Mouse (Mus musculus) forebrain, embryonic 13.5 days (tissue): ENCODE data around the gene Cdk6. TPM values are rescaled to one million over a fixed set of nuclear protein-coding genes. Genes with fewer than 3 reads are reported as not detected.

Source experiments
- ATAC-seq: fragments of 200-750 bp; cut with Nextera tagmentation; 2 replicates; pipeline ENCODE4 v1.8.0; 2017
- H3K27ac ChIP-seq: fragments of 300-500 bp; sonication (generic); 2 replicates; pipeline ENCODE4 v1.5.1; 2015; ENCODE audit warnings: inconsistent platforms, mild to moderate bottlenecking, moderate library complexity
- H3K27me3 ChIP-seq: fragments of 300-500 bp; sonication (generic); 2 replicates; pipeline ENCODE4 v1.6.1; 2015; ENCODE audit warnings: mild to moderate bottlenecking, inconsistent platforms
- H3K36me3 ChIP-seq: fragments of 300-500 bp; sonication (generic); 2 replicates; pipeline ENCODE4 v1.6.1; 2015; ENCODE audit warnings: mild to moderate bottlenecking, inconsistent platforms; ENCODE audit not compliant: poor library complexity, severe bottlenecking
- H3K4me1 ChIP-seq: fragments of 300-500 bp; sonication (generic); 2 replicates; pipeline ENCODE4 v1.6.1; 2015; ENCODE audit warnings: inconsistent platforms
- H3K4me2 ChIP-seq: fragments of 300-500 bp; sonication (generic); 2 replicates; pipeline ENCODE4 v1.6.1; 2015; ENCODE audit warnings: inconsistent platforms, mild to moderate bottlenecking, moderate library complexity
- H3K4me3 ChIP-seq: fragments of 300-500 bp; sonication (generic); 2 replicates; pipeline ENCODE4 v1.5.1; 2015; ENCODE audit warnings: mild to moderate bottlenecking, inconsistent platforms
- H3K9ac ChIP-seq: fragments of 300-500 bp; sonication (generic); 2 replicates; pipeline ENCODE4 v1.6.1; 2015; ENCODE audit warnings: mild to moderate bottlenecking, inconsistent platforms
- H3K9me3 ChIP-seq: fragments of 300-500 bp; sonication (generic); replicated peaks from 2 replicates; pipeline ENCODE4 v1.6.1; 2016; ENCODE audit warnings: inconsistent platforms
- WGBS: fragments of 180-500 bp; shearing (Covaris S2); methylation state at CpG from one replicate; pipeline ENCODE4 v1.1.7; 2015; 5-methylcytosine and 5-hydroxymethylcytosine counted together
- polyA plus RNA-seq: library from polyadenylated mRNA; unstranded; fragments of >200 nt; fragmentation: Nextera tagmentation; extraction: Ambion mirVana; gene quantifications from 2 replicates; pipeline ENCODE4 v1.2.1, GENCODE M21; 2015

The Cdk6 gene
- polyA plus RNA-seq, 1 experiment from 2014 or later, result 34.4 TPM

DNA sequence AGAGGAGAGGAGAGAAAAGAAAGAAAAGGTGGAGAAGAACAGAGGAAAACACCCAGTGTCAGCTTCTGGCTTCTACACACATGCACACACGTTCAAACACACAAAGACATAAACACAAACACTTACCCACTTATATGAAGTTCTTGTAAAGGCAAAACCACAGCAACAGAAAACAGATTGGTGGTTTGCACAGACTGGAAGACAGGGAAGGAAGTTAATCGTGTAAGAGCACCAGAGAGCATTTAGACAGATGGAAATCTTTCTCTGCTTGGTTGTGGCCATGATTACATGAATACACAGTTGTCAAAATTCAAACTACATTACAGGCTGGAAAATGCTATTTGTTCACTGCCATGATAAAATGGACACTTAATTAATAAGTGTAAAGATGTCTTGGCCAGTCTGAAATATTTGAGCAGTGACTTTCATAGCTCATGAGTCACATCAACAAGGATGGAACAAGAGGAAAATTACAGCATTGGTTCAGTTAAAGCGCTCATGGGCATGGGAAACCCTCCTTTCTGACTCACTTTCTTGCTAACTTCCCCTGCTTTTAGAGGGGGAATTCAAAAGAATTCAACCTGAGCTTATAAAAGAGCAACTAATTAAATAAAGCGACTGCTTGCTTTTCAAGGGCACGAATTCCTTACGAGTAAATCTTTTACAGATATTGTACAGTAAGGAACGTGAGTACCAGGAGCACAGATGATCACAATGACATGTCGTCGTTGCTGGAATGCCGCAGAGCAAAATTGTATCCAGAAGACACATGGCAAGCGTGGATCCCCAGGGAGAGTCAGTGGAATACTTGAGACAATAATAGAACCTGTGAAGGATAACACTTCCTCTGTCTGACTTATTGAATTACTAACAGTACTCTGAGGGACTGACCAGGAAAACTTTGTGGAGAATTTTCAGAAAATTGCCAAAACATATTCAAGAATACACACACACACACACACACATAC, 197.5 kb downstream of the Cdk6 start:
- H3K27ac ChIP-seq, result no peak overlapping the region
- no peaks in the 10 kb centered on the region for H3K9me3 ChIP-seq
- H3K9ac ChIP-seq, result no peak overlapping the region
- H3K4me1 ChIP-seq, result no peaks in the 10 kb centered on the region
- H3K4me2 ChIP-seq, result no peak overlapping the region
- ATAC-seq, result no peak
- 75% methylated on average over 11 of the region's 11 CpGs for WGBS
- no peak overlapping the region for H3K4me3 ChIP-seq
- no peaks in the 10 kb centered on the region for H3K27me3 ChIP-seq
- no peaks in the 10 kb centered on the region for H3K36me3 ChIP-seq

- ATAC-seq, result no peak
- 80% methylated on average over 6 of the region's 6 CpGs for WGBS
- H3K4me3 ChIP-seq, result no peak overlapping the region
Observed at GRCm38 (mm10) chr5:3541871-3542270, 200.6 kb downstream of the Cdk6 start.

DNA sequence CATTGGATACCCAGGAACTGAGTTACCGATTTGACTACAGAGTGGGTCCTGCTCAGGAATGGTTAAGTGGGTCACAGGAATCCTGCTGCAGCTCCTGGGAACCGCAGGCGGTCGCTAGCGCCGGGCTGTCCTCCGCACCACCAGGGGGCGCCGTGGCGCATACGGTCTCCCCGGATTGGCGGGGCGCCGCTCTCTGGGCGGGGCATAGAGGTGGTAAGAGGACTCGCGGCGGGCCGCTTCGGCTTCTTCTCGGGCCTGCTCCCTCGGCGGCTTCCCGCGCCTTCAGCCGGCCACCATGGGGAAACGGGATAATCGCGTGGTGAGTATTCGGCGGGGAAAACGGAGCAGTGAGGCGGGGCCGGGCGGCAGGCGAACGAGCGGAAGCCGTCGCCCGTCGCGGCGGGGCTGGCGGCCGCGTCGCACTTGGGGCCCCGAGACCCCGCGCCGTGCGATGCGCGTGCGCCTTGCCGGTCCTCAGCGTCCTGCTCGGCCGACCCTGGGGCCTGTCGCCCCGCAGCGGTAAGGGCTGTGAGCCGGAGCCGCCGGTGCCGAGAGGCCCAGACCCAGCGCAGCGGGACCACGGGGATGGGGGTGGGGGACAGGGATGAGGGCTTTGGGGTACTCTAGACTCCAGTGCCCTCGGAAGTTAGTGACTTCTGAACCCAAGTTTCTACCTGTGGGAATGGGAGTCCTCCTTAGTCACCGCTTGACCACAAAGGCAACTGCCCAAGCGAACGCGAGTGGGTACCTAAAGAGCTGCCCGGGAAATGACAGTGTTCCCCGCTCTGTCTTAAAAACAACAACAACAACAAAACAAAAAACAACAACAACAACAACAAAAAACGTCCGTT, 202.6 kb downstream of the Cdk6 start, which contains the start of gene Fam133b:
Gene Fam133b, plus strand, starts transcription at position 205 of the 851 bp plus-strand sequence.
- peaks cover 7% of the 10 kb centered on the region; the same call in 1 of the 2 replicates for H3K36me3 ChIP-seq
- peak within 1 kb of the TSS; percentile 75 for H3K4me2 ChIP-seq
- H3K27ac ChIP-seq, result peak within 1 kb of the TSS; percentile 83
- no peaks in the 10 kb centered on the region for H3K27me3 ChIP-seq
- peaks cover 15% of the 10 kb centered on the region for H3K4me1 ChIP-seq
- ATAC-seq, result peak; percentile 97
- under 1% methylated on average over 61 of the region's 80 CpGs for WGBS
- H3K9me3 ChIP-seq, result no peaks in the 10 kb centered on the region
- H3K4me3 ChIP-seq, result peak within 1 kb of the TSS; percentile 73
- peak within 1 kb of the TSS; percentile 80 for H3K9ac ChIP-seq

More at GRCm38 (mm10) chr5:3541871-3542270, 200.6 kb downstream of the Cdk6 start:
- Histone ChIP-seq H3K27me3 (no peaks in the 10 kb centered on the region), H3K4me1 (peaks cover 15% of the 10 kb centered on the region), H3K9ac (no peak overlapping the region), H3K9me3 (no peaks in the 10 kb centered on the region), H3K4me2 (no peak overlapping the region), H3K36me3 (0 out of 2 replicates have a peak, but pooled peaks cover 3% of the 10 kb centered on the region), H3K27ac (no peak overlapping the region)

GRCm38 (mm10) chr5:3544480-3544769, 203.1 kb downstream of the Cdk6 start:
- Histone ChIP-seq H3K4me3 (peak overlapping the region; percentile 73), H3K9me3 (no peaks in the 10 kb centered on the region), H3K36me3 (peaks cover 7% of the 10 kb centered on the region; the same call in 1 of the 2 replicates), H3K9ac (peak overlapping the region; percentile 80), H3K27ac (no peak overlapping the region), H3K4me1 (peaks cover 15% of the 10 kb centered on the region), H3K4me2 (peak overlapping the region; percentile 75), H3K27me3 (no peaks in the 10 kb centered on the region)
- 9% methylated on average over 7 of the region's 7 CpGs for WGBS
- ATAC-seq, result peak; percentile 31; the same call in 1 of the 2 replicates

GRCm38 (mm10) chr5:3546226-3546625, 204.9 kb downstream of the Cdk6 start:
- 92% methylated on average over 1 of the region's 1 CpGs for WGBS
- H3K9me3 ChIP-seq, result no peaks in the 10 kb centered on the region
- no peak overlapping the region for H3K4me2 ChIP-seq
- no peaks in the 10 kb centered on the region for H3K27me3 ChIP-seq
- no peak overlapping the region for H3K27ac ChIP-seq
- peaks cover 7% of the 10 kb centered on the region; the same call in 1 of the 2 replicates for H3K36me3 ChIP-seq
- H3K9ac ChIP-seq, result no peak overlapping the region
- H3K4me1 ChIP-seq, result peaks cover 15% of the 10 kb centered on the region
- ATAC-seq, result no peak
- no peak overlapping the region for H3K4me3 ChIP-seq

DNA sequence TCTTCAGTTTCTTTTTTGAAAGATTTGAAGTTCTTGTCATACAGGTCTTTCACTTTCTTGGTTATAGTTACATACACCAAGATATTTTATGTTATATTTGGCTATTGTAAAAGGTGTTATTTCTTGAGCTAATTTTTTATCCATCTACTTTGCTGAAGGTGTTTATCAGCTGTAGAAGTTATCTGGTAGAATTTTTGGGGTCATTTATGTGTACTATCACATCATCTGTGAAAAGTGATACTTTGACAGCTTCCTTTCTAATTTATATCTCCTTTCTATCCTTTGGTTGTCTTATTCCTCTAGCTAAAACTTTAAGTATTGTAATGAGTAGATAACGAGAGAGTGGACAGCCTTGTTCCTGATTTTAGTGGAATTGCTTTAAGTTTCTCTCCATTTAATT, 210.2 kb downstream of the Cdk6 start:
- H3K27me3 ChIP-seq, result no peaks in the 10 kb centered on the region
- no peak overlapping the region for H3K9ac ChIP-seq
- no peak for ATAC-seq
- no peaks in the 10 kb centered on the region for H3K4me1 ChIP-seq
- H3K4me2 ChIP-seq, result no peak overlapping the region
- no peak overlapping the region for H3K27ac ChIP-seq
- peaks cover 22% of the 10 kb centered on the region for H3K36me3 ChIP-seq
- no peak overlapping the region for H3K4me3 ChIP-seq
- 89% methylated on average over 1 of the region's 1 CpGs for WGBS
- H3K9me3 ChIP-seq, result no peaks in the 10 kb centered on the region

DNA sequence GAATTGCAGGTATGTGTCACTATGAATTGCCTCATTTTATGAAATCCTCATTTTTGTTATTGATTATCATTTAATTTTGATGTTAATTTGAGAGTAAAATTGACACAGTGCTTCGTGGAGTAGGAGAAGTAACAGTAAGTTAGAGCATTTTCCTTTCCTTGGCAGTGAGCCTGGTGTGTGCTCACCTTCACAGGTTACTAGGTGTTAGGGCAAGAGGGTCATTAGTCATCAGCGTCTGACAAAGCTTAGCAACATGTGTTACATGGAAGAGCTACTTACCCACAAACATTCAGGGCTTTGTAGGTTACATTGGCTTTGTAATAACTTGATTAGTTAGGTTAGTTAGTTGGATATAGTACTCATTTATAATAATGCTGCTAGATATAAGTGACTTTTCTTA, 212.9 kb downstream of the Cdk6 start:
- H3K9me3 ChIP-seq, result no peaks in the 10 kb centered on the region
- no peak overlapping the region for H3K27ac ChIP-seq
- no peak overlapping the region for H3K9ac ChIP-seq
- H3K36me3 ChIP-seq, result peaks cover 38% of the 10 kb centered on the region
- WGBS, result 89% methylated on average over 2 of the region's 2 CpGs
- no peaks in the 10 kb centered on the region for H3K4me1 ChIP-seq
- no peak for ATAC-seq
- H3K4me3 ChIP-seq, result no peak overlapping the region
- H3K4me2 ChIP-seq, result no peak overlapping the region
- H3K27me3 ChIP-seq, result no peaks in the 10 kb centered on the region

DNA sequence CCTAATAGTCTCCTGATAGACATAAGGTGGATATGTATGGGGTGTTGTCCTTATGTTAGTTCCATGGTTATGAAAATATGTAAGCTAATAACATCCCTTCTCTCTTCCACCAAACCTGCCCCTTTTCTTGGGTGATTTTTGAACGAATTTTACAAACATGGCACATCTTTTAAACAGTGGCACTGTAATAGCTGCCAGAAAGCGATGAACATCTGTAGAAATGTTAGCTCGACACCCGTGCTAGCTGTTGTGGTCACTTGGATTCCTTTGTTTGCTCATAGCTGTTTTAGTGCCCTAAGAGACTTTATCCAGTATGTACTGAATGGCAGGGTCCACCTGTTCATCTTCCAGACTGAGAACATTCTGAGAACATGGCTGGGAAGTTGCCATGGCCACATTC, 230.0 kb downstream of the Cdk6 start, which contains the start of gene 1700109H08Rik:
Gene 1700109H08Rik, plus strand, starts transcription at position 301 of the 400 bp plus-strand sequence.
- Histone ChIP-seq H3K9ac (no peak within 1 kb of the TSS), H3K9me3 (peaks cover 6% of the 10 kb centered on the region; the same call in 1 of the 2 replicates), H3K4me2 (no peak within 1 kb of the TSS), H3K27ac (no peak within 1 kb of the TSS), H3K27me3 (no peaks in the 10 kb centered on the region), H3K36me3 (peaks cover 95% of the 10 kb centered on the region), H3K4me3 (no peak within 1 kb of the TSS), H3K4me1 (no peaks in the 10 kb centered on the region)
- no peak for ATAC-seq
- 95% methylated on average over 4 of the region's 4 CpGs for WGBS

- H3K36me3 ChIP-seq, result peaks cover 99% of the 10 kb centered on the region
- 95% methylated on average over 2 of the region's 2 CpGs for WGBS
- H3K4me2 ChIP-seq, result no peak overlapping the region
- no peak overlapping the region for H3K4me3 ChIP-seq
- no peak overlapping the region for H3K9ac ChIP-seq
- H3K27ac ChIP-seq, result no peak overlapping the region
- ATAC-seq, result no peak
- H3K4me1 ChIP-seq, result no peaks in the 10 kb centered on the region
- H3K9me3 ChIP-seq, result peaks cover 6% of the 10 kb centered on the region; the same call in 1 of the 2 replicates
- H3K27me3 ChIP-seq, result no peaks in the 10 kb centered on the region
Observed at GRCm38 (mm10) chr5:3574825-3575224, 233.5 kb downstream of the Cdk6 start.

DNA sequence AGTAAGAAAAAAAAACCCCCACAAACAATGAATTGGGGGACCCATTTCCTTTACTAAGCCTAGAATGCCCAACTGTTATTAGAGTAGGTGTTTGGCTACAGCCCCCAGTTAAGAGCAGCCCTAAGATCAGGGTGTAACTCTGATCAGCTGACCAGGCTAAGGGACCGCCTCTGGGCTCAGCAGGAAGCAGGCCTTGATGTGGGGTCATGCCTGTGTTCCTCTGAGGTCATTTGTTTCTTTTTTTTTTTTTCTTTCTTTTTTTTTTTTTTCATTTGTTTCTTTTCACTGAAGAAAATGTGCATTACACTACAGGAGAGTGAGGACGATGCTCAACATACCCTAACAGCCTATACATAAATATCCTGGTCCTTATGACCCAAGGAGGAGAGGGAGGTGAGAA, 236.7 kb downstream of the Cdk6 start:
- no peak for ATAC-seq
- Histone ChIP-seq H3K27me3 (no peaks in the 10 kb centered on the region), H3K4me3 (no peak overlapping the region), H3K4me1 (no peaks in the 10 kb centered on the region), H3K9me3 (peaks cover 6% of the 10 kb centered on the region; the same call in 1 of the 2 replicates), H3K4me2 (no peak overlapping the region), H3K9ac (no peak overlapping the region), H3K36me3 (peaks cover 96% of the 10 kb centered on the region), H3K27ac (no peak overlapping the region)
- WGBS, result 100% methylated on average over 2 of the region's 2 CpGs

DNA sequence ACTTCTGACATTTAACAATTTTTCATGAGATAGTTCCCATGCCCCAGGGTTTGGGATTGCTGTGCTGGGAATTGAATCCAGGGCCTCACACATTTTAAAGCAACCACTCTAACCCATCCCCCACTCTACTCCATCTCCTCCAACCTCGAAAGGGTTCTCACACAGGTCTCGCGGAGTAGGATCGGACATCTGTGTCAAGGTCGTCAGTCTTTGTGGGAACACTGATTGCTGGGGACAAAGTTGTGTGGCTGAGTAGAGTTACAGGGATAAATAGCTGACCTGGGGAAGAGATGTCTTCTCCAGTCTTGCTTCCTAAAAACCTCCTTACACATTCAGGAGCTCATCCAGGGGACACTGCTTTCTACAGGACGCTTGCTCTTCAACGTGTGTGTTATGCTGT, 237.8 kb downstream of the Cdk6 start:
- Histone ChIP-seq H3K4me1 (no peaks in the 10 kb centered on the region), H3K27me3 (no peaks in the 10 kb centered on the region), H3K4me3 (no peak overlapping the region), H3K36me3 (peaks cover 94% of the 10 kb centered on the region), H3K4me2 (no peak overlapping the region), H3K9me3 (peaks cover 6% of the 10 kb centered on the region; the same call in 1 of the 2 replicates), H3K27ac (no peak overlapping the region), H3K9ac (no peak overlapping the region)
- 95% methylated on average over 7 of the region's 7 CpGs for WGBS
- ATAC-seq, result no peak
